Mouse (Mus musculus): Measurements from ENCODE around the gene Gde1. TPM values are rescaled to one million over a fixed set of nuclear protein-coding genes. Genes with fewer than 3 reads are reported as not detected.

The Gde1 gene
- polyA plus RNA-seq (2012; rRNA removed), result 333 and 1,310 TPM in 2 replicates

GRCm38 (mm10) chr7:118705101-118705961 lies at the start of gene Gde1:
Gde1 (minus strand) TSS chr7:118705778.

GRCm38 (mm10) chr7:118739975-118740531 lies 34.5 kb upstream of the Gde1 start, which contains the start of gene Vps35l:
Vps35l (plus strand) TSS chr7:118740226.

DNA sequence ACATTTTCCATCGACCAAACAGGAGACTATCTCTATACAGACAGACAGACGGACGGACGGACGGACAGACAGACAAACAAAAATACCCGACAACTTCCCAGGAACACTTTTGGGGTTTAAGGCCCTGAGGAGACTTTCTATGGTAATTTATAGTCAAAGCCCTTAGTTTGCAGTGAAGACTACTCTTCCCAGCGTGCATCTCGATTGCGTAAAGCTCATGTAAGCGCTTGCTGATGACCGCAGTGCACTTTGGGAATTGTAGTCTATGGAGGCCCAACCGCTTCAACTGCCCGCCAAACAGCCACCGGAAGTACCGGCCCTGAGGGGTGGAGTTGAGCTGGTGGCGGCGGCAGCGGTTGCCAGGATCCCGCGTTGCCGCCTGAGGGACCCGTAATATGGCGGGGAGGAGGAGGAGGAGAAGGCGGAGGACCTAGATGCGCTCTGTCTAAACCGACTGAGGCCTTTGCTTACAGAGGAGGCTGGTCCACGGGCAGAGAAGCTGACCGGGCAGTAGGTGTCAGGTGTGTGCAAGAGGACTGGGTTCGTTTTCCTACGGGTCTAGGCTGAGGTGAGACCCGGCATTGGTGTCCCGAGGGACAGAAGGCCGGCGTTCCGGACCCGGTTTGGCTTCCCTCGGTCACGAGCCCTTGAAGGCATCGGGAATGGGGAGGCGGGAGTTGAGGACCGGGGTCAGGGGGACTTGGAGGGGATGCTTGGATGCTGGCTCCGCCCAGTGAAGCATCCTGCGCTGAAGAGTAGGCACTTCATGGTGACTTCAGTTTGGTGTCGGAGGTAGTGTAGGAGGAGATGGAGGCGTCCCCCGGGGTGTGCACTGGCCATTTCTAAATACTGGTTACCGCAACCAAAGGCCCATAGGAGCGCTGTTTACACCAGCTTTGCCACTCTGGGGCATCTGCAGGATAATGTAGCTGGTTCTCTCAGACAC lies 6.9 kb upstream of the Gde1 start, which contains the start of gene Ccp110:
TSS of gene Ccp110 (plus strand) at position 325 of the 946 bp plus-strand sequence.

Other genes starting within 250 kb of the Gde1 start
- 18.0 and 19.1 TPM in 2 replicates for gene Itpripl2, start 213.8 kb downstream of the Gde1 start, polyA plus RNA-seq (2012; rRNA removed)
- 31.3 and 33.5 TPM in 2 replicates for gene Coq7, start 172.4 kb downstream of the Gde1 start, polyA plus RNA-seq (2012; rRNA removed)
- gene Tmc7, start 121.0 kb downstream of the Gde1 start, polyA plus RNA-seq (2012; rRNA removed), result 2.4 and 3.0 TPM in 2 replicates
- 4.0 and 4.9 TPM in 2 replicates for gene Tmc5, start 108.5 kb downstream of the Gde1 start, polyA plus RNA-seq (2012; rRNA removed)
- 0.31 and 0.32 TPM in 2 replicates for gene Ccp110, start 6.8 kb upstream of the Gde1 start, polyA plus RNA-seq (2012; rRNA removed)
- gene Vps35l, start 34.4 kb upstream of the Gde1 start, polyA plus RNA-seq (2012; rRNA removed), result 10.6 and 11.6 TPM in 2 replicates
- gene Iqck, start 150.0 kb upstream of the Gde1 start, polyA plus RNA-seq (2012; rRNA removed), result 0.15 and 0.56 TPM in 2 replicates
- gene Knop1, start 150.5 kb upstream of the Gde1 start, polyA plus RNA-seq (2012; rRNA removed), result 1.4 and 2.3 TPM in 2 replicates